Mouse (Mus musculus) heart, adult 8-10 months (tissue): ENCODE results near the gene Rslcan18. TPM values are rescaled to one million over a fixed set of nuclear protein-coding genes. Genes with fewer than 3 reads are reported as not detected.

Experiments
- total RNA-seq, 4 experiments: library from RNA; stranded (reverse); gene quantifications; 2 replicates each; pipeline ENCODE4 v1.2.4; 2022

The Rslcan18 gene
- total RNA-seq, 4 experiments from 2014 or later: 0.41 to 0.84 (median 0.80) TPM

Other genes with a start within 250 kb of the Rslcan18 start
- under 1 TPM; 0.34 to 0.91 (median 0.77) TPM for gene Gm10767, start 211.3 kb downstream of the Rslcan18 start, total RNA-seq
- 1 to 10 TPM; 1.0 to 1.5 (median 1.4) TPM for gene Zfp712, start 55.1 kb downstream of the Rslcan18 start, total RNA-seq
- gene Zfp708, start 18.3 kb downstream of the Rslcan18 start, total RNA-seq: under 1 TPM; 0.60 to 0.92 (median 0.80) TPM
- gene Gm28557, start 7.7 kb downstream of the Rslcan18 start, total RNA-seq: 1 to 10 TPM; 1.9 to 2.8 (median 2.2) TPM
- gene Zfp759, start 5.4 kb upstream of the Rslcan18 start, total RNA-seq: 1 to 10 TPM; 4.6 to 5.8 (median 5.1) TPM
- gene Rsl1, start 56.9 kb upstream of the Rslcan18 start, total RNA-seq: 1 to 10 TPM; 2.6 to 3.7 (median 3.1) TPM
- 1 to 10 TPM in 2 of 4 experiments, under 1 TPM in 2; 0.46 to 1.6 (median 1.0) TPM for gene Zfp455, start 78.2 kb upstream of the Rslcan18 start, total RNA-seq
- 1 to 10 TPM; 1.3 to 1.8 (median 1.5) TPM for gene Zfp458, start 162.2 kb upstream of the Rslcan18 start, total RNA-seq
- 1 to 10 TPM; 2.3 to 4.5 (median 2.7) TPM for gene Zfp457, start 190.2 kb upstream of the Rslcan18 start, total RNA-seq
- 1 to 10 TPM; 2.0 to 2.5 (median 2.2) TPM for gene Zfp595, start 216.3 kb upstream of the Rslcan18 start, total RNA-seq
- 1 to 10 TPM; 1.0 to 2.3 (median 1.6) TPM for gene Gm28044, start 244.3 kb upstream of the Rslcan18 start, total RNA-seq
- gene Zfp953, start 244.3 kb upstream of the Rslcan18 start, total RNA-seq: 1 to 10 TPM in 3 of 4 experiments, under 1 TPM in 1; 0.86 to 1.3 (median 1.1) TPM